Mouse (Mus musculus) MEL (cell line): ENCODE measurements around the gene Cdh23.

Source experiments
- CTCF ChIP-seq, 3 experiments: IDR thresholded peaks in 2 of 3; conservative IDR thresholded peaks in 1 of 3; 2 replicates each; pipeline ENCODE4 v1.5.1; 2011 to 2012; ENCODE audit warnings: low read length in 3 of 3, low read depth in 2 of 3, mild to moderate bottlenecking in 2 of 3, improper control_type of control experiment in 1 of 3, inconsistent platforms in 1 of 3, mixed read lengths in 1 of 3, moderate library complexity in 1 of 3; ENCODE audit not compliant: control insufficient read depth in 1 of 3, insufficient read depth in 1 of 3, poor library complexity in 1 of 3, severe bottlenecking in 1 of 3
- ETS1 ChIP-seq: IDR thresholded peaks from 2 replicates; pipeline ENCODE4 v1.6.1; 2012; ENCODE audit warnings: low read depth, mild to moderate bottlenecking, inconsistent platforms, low read length, improper control_type of control experiment, moderate library complexity
- JUND ChIP-seq: IDR thresholded peaks from 2 replicates; pipeline ENCODE4 v1.6.1; 2011; ENCODE audit warnings: low read depth, mild to moderate bottlenecking, improper control_type of control experiment, low read length
- MAX ChIP-seq: IDR thresholded peaks from 2 replicates; pipeline ENCODE4 v1.6.1; 2011; ENCODE audit warnings: low read length, improper control_type of control experiment
- MEF2A ChIP-seq: IDR thresholded peaks from 2 replicates; pipeline ENCODE4 v1.6.1; 2014; ENCODE audit warnings: low read depth, mild to moderate bottlenecking, inconsistent platforms, low read length, improper control_type of control experiment; ENCODE audit not compliant: poor library complexity, insufficient replicate concordance, severe bottlenecking; ENCODE audit errors: extremely low read depth
- NRF1 ChIP-seq: IDR thresholded peaks from 2 replicates; pipeline ENCODE4 v1.6.1; 2014; ENCODE audit warnings: low read depth, mild to moderate bottlenecking, inconsistent platforms, low read length, improper control_type of control experiment, moderate library complexity; ENCODE audit not compliant: poor library complexity, insufficient read depth, severe bottlenecking
- RAD21 ChIP-seq: IDR thresholded peaks from 2 replicates; pipeline ENCODE4 v1.6.1; 2011; ENCODE audit warnings: mild to moderate bottlenecking, low read depth, low read length, improper control_type of control experiment
- SMC3 ChIP-seq: IDR thresholded peaks from 2 replicates; pipeline ENCODE4 v1.6.1; 2011; ENCODE audit warnings: low read depth, low read length, improper control_type of control experiment
- TCF12 ChIP-seq: IDR thresholded peaks from 2 replicates; pipeline ENCODE4 v1.6.1; 2014; ENCODE audit warnings: low read depth, mild to moderate bottlenecking, inconsistent platforms, low read length, improper control_type of control experiment, moderate library complexity

- TF ChIP-seq RAD21 (no peak), TCF12 (no peak), MEF2A (no peak), MAX (no peak), CTCF (IDR thresholded peaks at IDR 0.05 in 2 of 3, conservative IDR thresholded peaks at IDR 0.05 in 1 of 3; ENCODE audit: control insufficient read depth in 1 of 3, insufficient read depth in 1 of 3, low read depth in 2 of 3, low read length in 3 of 3, poor library complexity in 1 of 3, severe bottlenecking in 1 of 3) (no peak), JUND (no peak), SMC3 (no peak), NRF1 (no peak), ETS1 (no peak)
These were observed 405.6 kb downstream of the Cdh23 start for GRCm38 (mm10) chr10:60290739-60291110.
